Mouse (Mus musculus): ENCODE data around the gene Timm8a2.

The Timm8a2 gene

GRCm38 (mm10) chr14:122034451-122034850 is at the start of gene Timm8a2:
Gene Timm8a2 (plus strand): TSS chr14:122034674.
- DNase-seq (ENCODE audit: low spot score), result no peak

GRCm38 (mm10) chr14:121985477-121985876 is 49.0 kb upstream of the Timm8a2 start:
- DNase-seq (ENCODE audit: low spot score), result no peak

- no peak for DNase-seq (ENCODE audit: low spot score)
Measured at GRCm38 (mm10) chr14:121986028-121986427, 48.4 kb upstream of the Timm8a2 start.

- no peak for DNase-seq (ENCODE audit: low spot score)
Measured at GRCm38 (mm10) chr14:121987287-121987686, 47.2 kb upstream of the Timm8a2 start.

GRCm38 (mm10) chr14:121987691-121988090 is 46.8 kb upstream of the Timm8a2 start:
- DNase-seq (ENCODE audit: low spot score), result no peak

GRCm38 (mm10) chr14:121989331-121989730 is 45.1 kb upstream of the Timm8a2 start:
- DNase-seq (ENCODE audit: low spot score), result no peak

- DNase-seq (ENCODE audit: low spot score), result no peak
Measured at GRCm38 (mm10) chr14:121989869-121990268, 44.6 kb upstream of the Timm8a2 start.

GRCm38 (mm10) chr14:121990897-121991296 is 43.6 kb upstream of the Timm8a2 start:
- no peak for DNase-seq (ENCODE audit: low spot score)

- DNase-seq (ENCODE audit: low spot score), result no peak
Measured at GRCm38 (mm10) chr14:121991921-121992320, 42.6 kb upstream of the Timm8a2 start.

- no peak for DNase-seq (ENCODE audit: low spot score)
Measured at GRCm38 (mm10) chr14:121992395-121993280, 41.8 kb upstream of the Timm8a2 start.

- DNase-seq (ENCODE audit: low spot score), result no peak
Measured at GRCm38 (mm10) chr14:121993616-121994015, 40.9 kb upstream of the Timm8a2 start.

- DNase-seq (ENCODE audit: low spot score), result no peak
Measured at GRCm38 (mm10) chr14:121994171-121994700, 40.2 kb upstream of the Timm8a2 start.

- no peak for DNase-seq (ENCODE audit: low spot score)
Measured at GRCm38 (mm10) chr14:121994846-121995556, 39.5 kb upstream of the Timm8a2 start.

GRCm38 (mm10) chr14:121995557-121995870 is 39.0 kb upstream of the Timm8a2 start:
- DNase-seq (ENCODE audit: low spot score), result no peak

- DNase-seq (ENCODE audit: low spot score), result no peak
Measured at GRCm38 (mm10) chr14:121996786-121997185, 37.7 kb upstream of the Timm8a2 start.

GRCm38 (mm10) chr14:121999455-121999854 is 35.0 kb upstream of the Timm8a2 start:
- no peak for DNase-seq (ENCODE audit: low spot score)

- DNase-seq (ENCODE audit: low spot score), result no peak
Measured at GRCm38 (mm10) chr14:122000346-122001105, 33.9 kb upstream of the Timm8a2 start.

GRCm38 (mm10) chr14:122002224-122002623 is 32.2 kb upstream of the Timm8a2 start:
- no peak for DNase-seq (ENCODE audit: low spot score)

- no peak for DNase-seq (ENCODE audit: low spot score)
Measured at GRCm38 (mm10) chr14:122003812-122004211, 30.7 kb upstream of the Timm8a2 start.

- no peak for DNase-seq (ENCODE audit: low spot score)
Measured at GRCm38 (mm10) chr14:122008261-122008660, 26.2 kb upstream of the Timm8a2 start.

GRCm38 (mm10) chr14:122009502-122009901 is 25.0 kb upstream of the Timm8a2 start:
- DNase-seq (ENCODE audit: low spot score), result no peak

- no peak for DNase-seq (ENCODE audit: low spot score)
Measured at GRCm38 (mm10) chr14:122010301-122010700, 24.2 kb upstream of the Timm8a2 start.

Data from urinary bladder, postnatal 10 days (tissue).